Mouse (Mus musculus): ENCODE results near the gene Myl4. TPM values are rescaled to one million over a fixed set of nuclear protein-coding genes. Genes with fewer than 3 reads are reported as not detected.

Gene Myl4
- polyA plus RNA-seq, 1 experiment from 2014 or later, result 6.2 TPM

DNA sequence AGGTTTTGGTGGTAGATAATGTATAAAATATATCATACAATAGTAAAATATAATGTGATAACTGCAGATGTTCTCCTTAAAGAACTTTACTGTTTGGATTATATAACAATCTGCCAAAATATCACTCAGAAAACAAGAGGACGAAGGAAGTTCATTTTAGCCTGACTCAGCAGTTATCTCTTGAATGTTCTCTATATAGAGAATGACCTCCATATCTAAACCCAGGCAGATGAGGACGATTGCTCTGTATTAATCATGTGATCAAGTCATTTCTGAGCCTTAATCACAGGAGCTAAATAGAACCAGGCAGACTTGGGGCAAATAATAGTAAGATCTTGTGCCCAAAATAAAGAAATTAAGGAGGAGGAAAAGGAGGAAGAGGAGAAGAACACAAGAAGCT, 6.0 kb upstream of the Myl4 start:
- WGBS, result 78% methylated on average over 2 of the region's 2 CpGs
- no peak for ATAC-seq (replicated peaks; ENCODE audit: low FRiP score, low TSS enrichment, low read depth)
- peaks cover 11% of the 10 kb centered on the region for H3K4me1 ChIP-seq (replicated peaks; ENCODE audit: control insufficient read depth, insufficient read depth, low read length)
- no peak overlapping the region for H3K4me2 ChIP-seq (ENCODE audit: low read length)
- no peak overlapping the region for H3K27ac ChIP-seq (ENCODE audit: low read depth)
- H3K9me3 ChIP-seq (ENCODE audit: control insufficient read depth, low read length), result no peaks in the 10 kb centered on the region
- H3K9ac ChIP-seq (ENCODE audit: low read length), result no peak overlapping the region
- no peaks in the 10 kb centered on the region for H3K27me3 ChIP-seq (replicated peaks; ENCODE audit: control insufficient read depth, insufficient read depth, low read length)
- H3K4me3 ChIP-seq (ENCODE audit: low read depth, low read length), result no peak overlapping the region
- peaks cover 18% of the 10 kb centered on the region; the same call in 1 of the 2 replicates for H3K36me3 ChIP-seq (ENCODE audit: control insufficient read depth, insufficient read depth, low read length)
- no peak for DNase-seq (ENCODE audit: low spot score)

DNA sequence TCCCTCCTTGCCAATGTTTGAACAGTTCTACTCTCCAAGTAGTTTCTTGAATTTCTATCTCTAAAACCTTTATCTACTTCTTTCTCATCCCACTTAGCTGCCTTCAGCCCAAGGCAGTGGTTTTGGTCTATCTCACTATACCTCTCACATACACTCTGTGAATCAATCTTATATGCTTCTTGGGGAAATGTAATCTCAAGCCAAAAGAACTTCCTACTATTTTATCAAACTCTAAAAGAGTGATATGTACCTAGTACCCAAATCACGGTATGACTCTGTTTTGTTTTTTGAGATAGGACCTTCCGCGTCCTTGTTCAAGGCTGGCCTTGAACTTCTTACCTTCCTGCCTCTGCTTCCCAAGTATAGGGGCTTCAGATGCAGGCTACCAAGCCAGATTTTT, 3.0 kb upstream of the Myl4 start:
- H3K4me3 ChIP-seq (ENCODE audit: low read depth, low read length), result no peak overlapping the region
- WGBS, result 90% methylated on average over 3 of the region's 3 CpGs
- ATAC-seq (replicated peaks; ENCODE audit: low FRiP score, low TSS enrichment, low read depth), result no peak

DNA sequence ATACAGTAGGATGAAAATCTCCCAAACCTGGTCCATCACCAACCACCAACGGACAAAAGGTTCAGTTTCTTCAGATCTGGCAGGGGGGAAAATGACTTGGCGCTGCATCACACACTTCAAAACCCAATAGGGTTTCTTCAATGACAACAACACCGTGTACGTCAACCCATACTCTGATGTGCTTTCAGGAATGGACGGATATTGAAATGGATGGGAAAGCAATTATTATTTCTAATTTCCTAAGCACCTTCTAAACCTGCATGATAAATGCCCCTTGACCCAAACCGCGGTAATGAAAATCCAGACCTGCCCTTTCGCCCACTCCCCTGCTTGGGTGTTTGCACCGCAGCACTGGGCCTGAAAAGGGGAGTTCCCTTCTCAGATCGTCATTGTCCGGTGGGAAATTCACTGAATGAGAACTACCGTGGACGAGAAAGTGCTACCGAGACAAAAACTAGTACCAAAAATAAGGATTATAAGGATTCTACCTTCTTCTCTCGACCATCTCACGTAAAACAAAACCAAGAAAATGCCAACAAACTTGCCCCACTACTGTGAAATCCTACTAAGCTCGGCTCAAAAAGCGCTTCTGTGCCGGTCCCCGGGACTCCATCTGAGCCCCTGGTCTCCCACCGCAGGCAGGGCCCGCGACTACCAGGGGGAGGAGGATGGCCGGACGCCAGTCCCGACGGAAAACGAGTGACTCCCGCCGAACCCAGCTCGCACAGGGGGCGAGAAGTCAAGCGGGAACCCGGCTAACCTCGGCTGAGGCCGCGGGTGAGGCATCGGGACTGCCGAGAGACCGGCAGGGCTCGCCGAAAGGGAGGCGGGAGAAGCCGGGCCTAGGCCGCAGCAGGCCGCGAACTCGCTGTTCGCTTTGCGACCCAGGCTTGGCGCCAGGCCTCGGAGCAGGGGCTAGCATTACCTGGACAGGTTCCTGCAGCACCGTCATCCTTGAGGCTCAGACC, 741 bp upstream of the Myl4 start:
- H3K36me3 ChIP-seq (ENCODE audit: control insufficient read depth, insufficient read depth, low read length), result peaks cover 10% of the 10 kb centered on the region; the same call in 1 of the 2 replicates
- peak overlapping the region; percentile 72 for H3K4me2 ChIP-seq (ENCODE audit: low read length)
- under 1% methylated on average over 53 of the region's 53 CpGs for WGBS
- ATAC-seq (replicated peaks; ENCODE audit: low FRiP score, low TSS enrichment, low read depth) (peak; percentile 85), DNase-seq (ENCODE audit: low spot score) (no peak)
- peak overlapping the region; percentile 98 for H3K9ac ChIP-seq (ENCODE audit: low read length)
- no peaks in the 10 kb centered on the region for H3K9me3 ChIP-seq (ENCODE audit: control insufficient read depth, low read length)
- H3K4me1 ChIP-seq (replicated peaks; ENCODE audit: control insufficient read depth, insufficient read depth, low read length), result peaks cover 14% of the 10 kb centered on the region
- no peaks in the 10 kb centered on the region for H3K27me3 ChIP-seq (replicated peaks; ENCODE audit: control insufficient read depth, insufficient read depth, low read length)
- H3K27ac ChIP-seq (ENCODE audit: low read depth), result peak overlapping the region; percentile 91
- peak overlapping the region; percentile 91 for H3K4me3 ChIP-seq (ENCODE audit: low read depth, low read length)

More for the DNA sequence above, 3.0 kb upstream of the Myl4 start:
- no peaks in the 10 kb centered on the region for H3K27me3 ChIP-seq (replicated peaks; ENCODE audit: control insufficient read depth, insufficient read depth, low read length)
- no peak for DNase-seq (ENCODE audit: low spot score)
- peaks cover 14% of the 10 kb centered on the region for H3K4me1 ChIP-seq (replicated peaks; ENCODE audit: control insufficient read depth, insufficient read depth, low read length)
- H3K36me3 ChIP-seq (ENCODE audit: control insufficient read depth, insufficient read depth, low read length), result peaks cover 11% of the 10 kb centered on the region; the same call in 1 of the 2 replicates
- H3K4me2 ChIP-seq (ENCODE audit: low read length), result no peak overlapping the region
- H3K9me3 ChIP-seq (ENCODE audit: control insufficient read depth, low read length), result no peaks in the 10 kb centered on the region
- H3K27ac ChIP-seq (ENCODE audit: low read depth), result no peak overlapping the region
- H3K9ac ChIP-seq (ENCODE audit: low read length), result no peak overlapping the region

DNA sequence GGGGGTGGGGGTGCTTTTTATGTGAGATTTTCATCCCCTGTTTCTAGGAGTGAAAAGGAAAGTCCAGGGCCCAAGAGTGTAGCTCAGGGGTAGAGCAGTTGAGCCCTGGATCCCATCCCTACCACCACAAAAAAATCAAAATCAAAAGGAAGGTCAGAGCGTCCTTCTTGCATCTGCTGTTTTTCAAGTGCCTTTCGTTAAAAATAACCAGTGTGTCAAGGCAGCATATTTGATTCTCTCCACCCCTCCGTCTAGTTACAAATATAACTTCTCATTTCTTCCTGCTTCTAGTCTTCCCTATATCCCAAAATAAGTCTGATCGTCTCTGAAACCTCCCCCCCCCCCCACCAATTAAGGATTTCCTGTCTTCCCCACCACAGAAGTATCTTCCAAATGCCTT, 7.6 kb downstream of the Myl4 start:
- DNase-seq (ENCODE audit: low spot score) (no peak), ATAC-seq (replicated peaks; ENCODE audit: low FRiP score, low TSS enrichment, low read depth) (no peak)
- H3K27ac ChIP-seq (ENCODE audit: low read depth), result no peak overlapping the region
- H3K4me1 ChIP-seq (replicated peaks; ENCODE audit: control insufficient read depth, insufficient read depth, low read length), result no peaks in the 10 kb centered on the region
- WGBS, result 54% methylated on average over 4 of the region's 4 CpGs
- H3K27me3 ChIP-seq (replicated peaks; ENCODE audit: control insufficient read depth, insufficient read depth, low read length), result no peaks in the 10 kb centered on the region
- H3K4me3 ChIP-seq (ENCODE audit: low read depth, low read length), result no peak overlapping the region
- no peak overlapping the region for H3K4me2 ChIP-seq (ENCODE audit: low read length)
- no peaks in the 10 kb centered on the region for H3K36me3 ChIP-seq (ENCODE audit: control insufficient read depth, insufficient read depth, low read length)
- H3K9ac ChIP-seq (ENCODE audit: low read length), result no peak overlapping the region
- no peaks in the 10 kb centered on the region for H3K9me3 ChIP-seq (ENCODE audit: control insufficient read depth, low read length)

DNA sequence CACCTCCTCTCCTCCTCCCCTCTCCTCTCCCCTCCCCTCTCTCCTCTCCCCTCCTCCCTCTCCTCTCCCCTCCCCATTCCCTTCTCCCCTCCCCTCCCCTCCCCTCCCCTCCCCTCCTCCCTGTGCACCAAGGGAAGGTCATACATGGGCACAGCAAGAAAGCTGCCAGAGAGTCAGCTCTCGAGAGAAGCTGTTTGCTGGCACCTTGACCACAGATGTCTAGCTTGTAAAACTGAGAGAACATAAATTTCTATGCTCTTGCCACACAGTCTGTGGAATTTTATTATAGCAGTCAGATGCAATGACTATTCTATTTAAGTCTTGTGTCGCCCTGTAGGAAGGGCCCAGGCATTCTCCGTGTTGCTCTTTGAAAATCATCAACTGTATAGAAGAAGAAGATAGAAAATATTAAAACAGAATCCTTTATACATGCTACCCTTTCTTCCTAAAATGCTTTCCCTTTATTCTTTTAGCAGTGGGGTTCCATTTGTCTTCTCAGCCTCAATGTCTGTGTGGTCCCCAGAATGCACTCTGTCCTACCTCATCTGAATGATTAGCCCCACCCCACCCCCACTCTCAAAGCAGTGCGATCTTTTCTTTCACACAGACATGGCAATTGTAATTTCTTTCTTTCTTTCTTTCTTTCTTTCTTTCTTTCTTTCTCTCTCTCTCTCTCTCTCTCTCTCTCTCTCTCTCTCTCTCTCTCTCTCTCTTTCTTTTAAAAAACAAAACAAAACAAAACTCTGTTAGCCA, 8.4 kb downstream of the Myl4 start:
- Histone ChIP-seq H3K4me3 (ENCODE audit: low read depth, low read length) (no peak overlapping the region), H3K36me3 (ENCODE audit: control insufficient read depth, insufficient read depth, low read length) (no peaks in the 10 kb centered on the region), H3K9me3 (ENCODE audit: control insufficient read depth, low read length) (no peaks in the 10 kb centered on the region), H3K27me3 (replicated peaks; ENCODE audit: control insufficient read depth, insufficient read depth, low read length) (no peaks in the 10 kb centered on the region), H3K4me2 (ENCODE audit: low read length) (no peak overlapping the region), H3K9ac (ENCODE audit: low read length) (no peak overlapping the region), H3K27ac (ENCODE audit: low read depth) (no peak overlapping the region), H3K4me1 (replicated peaks; ENCODE audit: control insufficient read depth, insufficient read depth, low read length) (no peaks in the 10 kb centered on the region)
- ATAC-seq (replicated peaks; ENCODE audit: low FRiP score, low TSS enrichment, low read depth) (no peak), DNase-seq (ENCODE audit: low spot score) (no peak)
- 58% methylated on average over 4 of the region's 4 CpGs for WGBS

DNA sequence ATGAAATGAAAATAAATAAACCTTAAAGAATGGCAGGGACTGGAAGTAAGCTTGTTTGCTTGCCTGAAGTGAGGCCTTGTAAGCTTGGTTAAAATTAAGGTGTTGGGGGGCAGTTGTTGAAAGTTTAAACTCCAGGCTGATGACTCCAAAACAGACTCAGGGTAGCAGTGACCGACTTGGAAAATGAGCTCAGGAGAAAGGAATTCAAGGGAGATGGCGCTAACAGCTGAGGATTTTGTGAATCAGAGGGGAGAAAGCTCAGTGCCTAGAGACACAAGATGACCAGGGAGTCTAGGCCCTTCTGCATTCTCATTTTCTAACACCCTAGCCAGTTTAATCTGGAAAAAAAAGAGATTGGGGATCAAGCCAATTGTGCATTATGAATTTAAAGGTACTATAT, 10.5 kb downstream of the Myl4 start:
- DNase-seq (ENCODE audit: low spot score) (no peak), ATAC-seq (replicated peaks; ENCODE audit: low FRiP score, low TSS enrichment, low read depth) (no peak)
- Histone ChIP-seq H3K27ac (ENCODE audit: low read depth) (no peak overlapping the region), H3K9me3 (ENCODE audit: control insufficient read depth, low read length) (no peaks in the 10 kb centered on the region), H3K9ac (ENCODE audit: low read length) (no peak overlapping the region), H3K4me3 (ENCODE audit: low read depth, low read length) (no peak overlapping the region), H3K4me1 (replicated peaks; ENCODE audit: control insufficient read depth, insufficient read depth, low read length) (no peaks in the 10 kb centered on the region), H3K36me3 (ENCODE audit: control insufficient read depth, insufficient read depth, low read length) (no peaks in the 10 kb centered on the region), H3K4me2 (ENCODE audit: low read length) (no peak overlapping the region), H3K27me3 (replicated peaks; ENCODE audit: control insufficient read depth, insufficient read depth, low read length) (no peaks in the 10 kb centered on the region)
- 33% methylated on average over 2 of the region's 2 CpGs for WGBS

DNA sequence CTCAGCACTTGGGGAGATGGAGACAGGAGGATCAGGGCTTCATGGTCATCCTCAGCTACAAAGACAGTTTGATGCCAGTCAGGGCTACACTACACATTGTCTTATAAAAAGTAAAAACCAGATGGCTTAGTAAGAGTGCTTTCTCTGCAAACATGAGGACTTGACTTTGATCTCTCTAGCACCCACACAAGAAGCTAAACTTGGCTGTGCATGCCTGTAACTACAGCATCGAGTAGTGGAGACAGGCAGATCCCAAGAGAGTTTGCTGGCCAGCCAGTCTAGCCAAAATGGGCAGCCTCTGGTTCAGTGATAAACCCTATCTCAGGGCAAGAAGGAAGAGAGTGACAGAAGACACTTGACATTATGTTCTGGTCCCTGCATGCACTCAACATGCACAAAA, 13.0 kb downstream of the Myl4 start:
- Histone ChIP-seq H3K36me3 (ENCODE audit: control insufficient read depth, insufficient read depth, low read length) (no peaks in the 10 kb centered on the region), H3K4me2 (ENCODE audit: low read length) (no peak overlapping the region), H3K9ac (ENCODE audit: low read length) (no peak overlapping the region), H3K27ac (ENCODE audit: low read depth) (no peak overlapping the region), H3K9me3 (ENCODE audit: control insufficient read depth, low read length) (no peaks in the 10 kb centered on the region), H3K4me3 (ENCODE audit: low read depth, low read length) (no peak overlapping the region), H3K27me3 (replicated peaks; ENCODE audit: control insufficient read depth, insufficient read depth, low read length) (no peaks in the 10 kb centered on the region), H3K4me1 (replicated peaks; ENCODE audit: control insufficient read depth, insufficient read depth, low read length) (no peaks in the 10 kb centered on the region)
- no peak for DNase-seq (ENCODE audit: low spot score)
- 67% methylated on average over 1 of the region's 1 CpGs for WGBS
- no peak for ATAC-seq (replicated peaks; ENCODE audit: low FRiP score, low TSS enrichment, low read depth)

DNA sequence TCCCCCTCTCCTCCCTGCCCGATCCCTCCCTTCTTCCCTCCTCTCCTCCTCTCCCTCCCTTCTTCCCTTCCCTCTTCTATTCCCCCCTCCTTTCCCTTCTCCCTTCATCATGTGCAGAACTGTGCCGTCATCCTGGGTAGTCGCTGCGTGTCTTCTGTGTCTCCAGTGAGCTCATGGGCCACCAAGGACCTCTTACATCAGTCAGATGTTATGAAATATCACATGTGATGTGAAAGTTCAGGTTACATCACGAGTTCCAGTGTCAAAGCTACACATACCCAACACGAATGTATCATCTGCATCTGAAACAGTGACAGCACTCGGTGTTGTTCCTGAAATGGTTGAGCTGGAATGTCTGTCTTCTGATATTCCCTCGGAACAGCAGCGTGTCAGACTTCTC, 14.7 kb downstream of the Myl4 start:
- H3K4me2 ChIP-seq (ENCODE audit: low read length), result no peak overlapping the region
- H3K9me3 ChIP-seq (ENCODE audit: control insufficient read depth, low read length), result no peaks in the 10 kb centered on the region
- H3K4me3 ChIP-seq (ENCODE audit: low read depth, low read length), result no peak overlapping the region
- no peaks in the 10 kb centered on the region for H3K4me1 ChIP-seq (replicated peaks; ENCODE audit: control insufficient read depth, insufficient read depth, low read length)
- no peak overlapping the region for H3K9ac ChIP-seq (ENCODE audit: low read length)
- WGBS, result 78% methylated on average over 9 of the region's 9 CpGs
- no peaks in the 10 kb centered on the region for H3K36me3 ChIP-seq (ENCODE audit: control insufficient read depth, insufficient read depth, low read length)
- no peak overlapping the region for H3K27ac ChIP-seq (ENCODE audit: low read depth)
- H3K27me3 ChIP-seq (replicated peaks; ENCODE audit: control insufficient read depth, insufficient read depth, low read length), result no peaks in the 10 kb centered on the region
- ATAC-seq (replicated peaks; ENCODE audit: low FRiP score, low TSS enrichment, low read depth), result no peak
- no peak for DNase-seq (ENCODE audit: low spot score)

Measured in intestine, embryonic 14.5 days (tissue).